Mouse (Mus musculus) forebrain, embryonic 15.5 days (tissue): Measurements from ENCODE around the gene Ssx2ip. TPM values are rescaled to one million over a fixed set of nuclear protein-coding genes. Genes with fewer than 3 reads are reported as not detected.
"Not testable (repeated sequence)": the region's sequence is repeated elsewhere in the genome, so short reads cannot be mapped to it uniquely, and the experiment has no call there.

Experiments
- ATAC-seq: fragments of 200-750 bp; cut with Nextera tagmentation; replicated peaks from 2 replicates; pipeline ENCODE4 v1.8.0; 2017; ENCODE audit warnings: mild to moderate bottlenecking, moderate TSS enrichment, moderate library complexity
- H3K27ac ChIP-seq: fragments of 300-500 bp; sonication (generic); replicated peaks from 2 replicates; pipeline ENCODE4 v1.5.1; 2015; ENCODE audit warnings: mild to moderate bottlenecking, inconsistent platforms
- H3K27me3 ChIP-seq: fragments of 300-500 bp; sonication (generic); 2 replicates; pipeline ENCODE4 v1.6.1; 2015; ENCODE audit warnings: inconsistent platforms
- H3K36me3 ChIP-seq: fragments of 300-500 bp; sonication (generic); 2 replicates; pipeline ENCODE4 v1.6.1; 2015; ENCODE audit warnings: mild to moderate bottlenecking, inconsistent platforms
- H3K4me1 ChIP-seq: fragments of 300-500 bp; sonication (generic); 2 replicates; pipeline ENCODE4 v1.6.1; 2015; ENCODE audit warnings: inconsistent platforms
- H3K4me2 ChIP-seq: fragments of 300-500 bp; sonication (generic); replicated peaks from 2 replicates; pipeline ENCODE4 v1.6.1; 2015; ENCODE audit warnings: mild to moderate bottlenecking, inconsistent platforms
- H3K4me3 ChIP-seq: fragments of 300-500 bp; sonication (generic); 2 replicates; pipeline ENCODE4 v1.5.1; 2015; ENCODE audit warnings: mild to moderate bottlenecking, inconsistent platforms
- H3K9ac ChIP-seq: fragments of 300-500 bp; sonication (generic); replicated peaks from 2 replicates; pipeline ENCODE4 v1.6.1; 2015; ENCODE audit warnings: mild to moderate bottlenecking, inconsistent platforms
- H3K9me3 ChIP-seq: fragments of 300-500 bp; sonication (generic); 2 replicates; pipeline ENCODE4 v1.6.1; 2016; ENCODE audit warnings: inconsistent platforms
- WGBS: fragments of 180-500 bp; shearing (Covaris S2); methylation state at CpG from one replicate; pipeline ENCODE4 v1.1.7; 2015; ENCODE audit warnings: mixed read lengths; 5-methylcytosine and 5-hydroxymethylcytosine counted together
- polyA plus RNA-seq: library from polyadenylated mRNA; unstranded; fragments of >200 nt; fragmentation: Nextera tagmentation; extraction: Ambion mirVana; gene quantifications from 2 replicates; pipeline ENCODE4 v1.2.1, GENCODE M21; 2015

Gene Ssx2ip
- polyA plus RNA-seq, 1 experiment from 2014 or later: 25.1 TPM

DNA sequence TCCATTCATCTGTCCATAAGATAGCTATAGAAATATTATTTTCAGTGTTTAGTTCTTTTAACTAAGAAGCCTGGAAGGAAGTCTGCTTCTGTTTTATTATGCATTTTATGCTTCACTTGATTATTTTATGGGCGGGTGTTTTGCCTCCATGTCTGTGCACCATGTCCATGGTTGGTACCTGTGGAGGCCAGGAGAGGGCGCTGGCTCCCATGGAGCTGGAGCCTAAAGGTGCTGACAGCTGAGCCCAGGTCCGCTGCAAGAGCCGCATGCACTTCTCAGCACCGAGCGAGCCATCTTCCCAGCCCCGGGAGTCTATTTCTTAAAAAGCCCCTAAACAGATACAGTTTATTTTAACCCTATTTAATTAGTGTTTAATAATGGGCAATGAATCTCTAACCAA, 19.3 kb downstream of the Ssx2ip start:
- Histone ChIP-seq H3K27me3 (no peaks in the 10 kb centered on the region), H3K9me3 (no peaks in the 10 kb centered on the region), H3K9ac (no peak overlapping the region), H3K36me3 (peaks cover 42% of the 10 kb centered on the region), H3K27ac (no peak overlapping the region), H3K4me3 (no peak overlapping the region), H3K4me2 (no peak overlapping the region), H3K4me1 (peaks cover 9% of the 10 kb centered on the region)
- ATAC-seq: no peak
- WGBS: 88% methylated on average over 7 of the region's 7 CpGs

DNA sequence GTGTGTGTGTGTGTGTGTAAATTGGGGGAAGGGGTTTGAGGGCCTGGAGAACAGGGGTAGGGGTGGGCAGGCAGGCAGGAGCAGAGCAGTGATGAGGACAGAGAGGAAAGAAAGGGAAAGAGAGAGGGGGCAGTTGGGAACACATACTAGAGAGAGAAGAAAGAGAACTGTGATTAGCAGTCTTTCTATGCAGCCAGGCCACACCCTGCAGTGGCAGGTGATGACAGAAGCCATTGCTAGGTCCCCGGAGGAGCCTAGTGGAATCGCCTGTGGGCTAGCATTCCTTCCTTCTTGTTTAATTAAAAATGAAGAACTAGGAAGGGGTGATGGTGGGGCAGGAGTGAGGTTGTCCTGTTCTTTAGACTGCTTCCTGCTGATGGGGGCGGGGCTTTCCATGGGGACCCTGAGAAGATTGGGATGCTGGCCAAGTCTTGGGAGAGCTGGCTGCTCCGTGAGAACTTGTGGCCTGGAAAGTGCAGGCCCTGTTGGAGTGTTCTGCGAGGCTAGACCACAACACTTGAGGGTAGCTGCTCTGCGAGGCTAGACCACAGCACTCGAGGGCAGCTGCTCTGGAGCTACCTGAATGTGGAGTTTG, 20.0 kb downstream of the Ssx2ip start:
- Histone ChIP-seq H3K4me2 (no peak overlapping the region), H3K27me3 (no peaks in the 10 kb centered on the region), H3K9me3 (no peaks in the 10 kb centered on the region), H3K36me3 (peaks cover 35% of the 10 kb centered on the region), H3K27ac (no peak overlapping the region; the same call in 1 of the 2 replicates), H3K4me3 (no peak overlapping the region), H3K9ac (no peak overlapping the region), H3K4me1 (peaks cover 8% of the 10 kb centered on the region)
- peak; percentile 35 for ATAC-seq
- 54% methylated on average over 7 of the region's 7 CpGs for WGBS

DNA sequence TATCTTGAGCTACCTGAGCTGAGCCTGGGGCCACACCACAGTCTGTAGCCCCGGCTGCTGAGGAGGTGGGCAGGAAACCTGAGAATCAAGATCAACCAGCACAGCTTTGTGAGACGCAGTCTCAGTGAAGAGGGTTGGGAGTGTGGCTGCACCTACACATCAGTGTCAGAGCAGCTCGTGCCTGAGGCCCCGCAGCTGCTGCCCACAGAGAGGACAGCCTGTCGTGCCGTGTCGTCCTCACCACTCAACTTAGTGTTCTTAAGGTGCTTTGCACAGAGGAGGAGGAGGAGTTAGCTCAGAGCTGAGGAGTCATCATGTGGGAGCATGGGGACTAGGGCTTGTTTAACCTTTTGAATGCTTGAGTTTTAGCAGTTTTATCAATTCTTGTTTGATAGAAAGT, 21.5 kb downstream of the Ssx2ip start:
- H3K27me3 ChIP-seq: no peaks in the 10 kb centered on the region
- H3K4me2 ChIP-seq: no peak overlapping the region
- H3K4me1 ChIP-seq: peaks cover 6% of the 10 kb centered on the region
- H3K9me3 ChIP-seq: no peaks in the 10 kb centered on the region
- no peak overlapping the region for H3K9ac ChIP-seq
- WGBS: 58% methylated on average over 7 of the region's 7 CpGs
- ATAC-seq: no peak
- no peak overlapping the region for H3K4me3 ChIP-seq
- H3K36me3 ChIP-seq: peaks cover 37% of the 10 kb centered on the region
- no peak overlapping the region for H3K27ac ChIP-seq

DNA sequence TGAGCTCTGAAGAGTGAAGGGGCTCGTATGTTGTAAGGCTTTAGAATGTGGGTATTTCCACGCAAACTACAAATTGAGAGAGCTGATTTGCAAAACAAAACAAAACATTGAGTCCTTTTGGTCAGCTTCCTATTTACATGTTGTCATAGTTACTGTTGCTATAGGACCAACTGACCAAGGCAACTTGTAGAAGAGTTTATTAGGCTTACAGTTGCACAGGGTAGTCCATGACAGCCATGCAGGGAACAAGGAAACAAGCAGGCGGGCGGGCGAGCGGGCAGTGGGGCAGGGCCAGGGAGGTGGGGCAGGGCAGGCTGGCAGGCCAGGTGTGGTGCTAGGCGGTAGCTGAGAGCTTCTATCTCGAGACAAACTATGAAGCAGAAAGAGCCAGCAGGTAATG, 22.0 kb downstream of the Ssx2ip start:
- Histone ChIP-seq H3K27ac (no peak overlapping the region), H3K4me2 (no peak overlapping the region), H3K36me3 (peaks cover 43% of the 10 kb centered on the region), H3K4me3 (no peak overlapping the region), H3K9ac (no peak overlapping the region), H3K4me1 (peaks cover 6% of the 10 kb centered on the region), H3K9me3 (no peaks in the 10 kb centered on the region), H3K27me3 (no peaks in the 10 kb centered on the region)
- ATAC-seq: peak; percentile 61; the same call in 1 of the 2 replicates
- 64% methylated on average over 8 of the region's 8 CpGs for WGBS

DNA sequence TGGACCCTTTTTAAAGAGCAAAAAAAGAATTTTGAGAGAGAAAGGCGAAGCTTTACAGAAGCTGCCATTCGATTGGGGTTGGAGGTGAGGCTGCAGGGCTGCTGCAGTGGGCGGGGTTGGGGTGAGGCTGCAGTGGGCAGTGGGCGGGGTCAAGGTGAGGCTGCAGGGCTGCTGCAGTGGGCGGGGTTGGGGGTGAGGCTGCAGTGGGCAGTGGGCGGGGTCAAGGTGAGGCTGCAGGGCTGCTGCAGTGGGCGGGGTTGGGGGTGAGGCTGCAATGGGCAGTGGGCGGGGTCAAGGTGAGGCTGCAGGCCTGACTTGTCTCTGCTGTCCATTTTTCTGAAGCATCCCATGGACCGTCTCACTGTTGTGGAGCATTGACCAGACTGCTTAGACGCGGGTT, 28.6 kb downstream of the Ssx2ip start:
- H3K36me3 ChIP-seq: peaks cover 51% of the 10 kb centered on the region
- H3K4me3 ChIP-seq, H3K9ac ChIP-seq, H3K4me2 ChIP-seq, H3K27ac ChIP-seq, H3K27me3 ChIP-seq, H3K9me3 ChIP-seq, ATAC-seq, H3K4me1 ChIP-seq: not testable (repeated sequence)
- 90% methylated on average over 11 of the region's 11 CpGs for WGBS

DNA sequence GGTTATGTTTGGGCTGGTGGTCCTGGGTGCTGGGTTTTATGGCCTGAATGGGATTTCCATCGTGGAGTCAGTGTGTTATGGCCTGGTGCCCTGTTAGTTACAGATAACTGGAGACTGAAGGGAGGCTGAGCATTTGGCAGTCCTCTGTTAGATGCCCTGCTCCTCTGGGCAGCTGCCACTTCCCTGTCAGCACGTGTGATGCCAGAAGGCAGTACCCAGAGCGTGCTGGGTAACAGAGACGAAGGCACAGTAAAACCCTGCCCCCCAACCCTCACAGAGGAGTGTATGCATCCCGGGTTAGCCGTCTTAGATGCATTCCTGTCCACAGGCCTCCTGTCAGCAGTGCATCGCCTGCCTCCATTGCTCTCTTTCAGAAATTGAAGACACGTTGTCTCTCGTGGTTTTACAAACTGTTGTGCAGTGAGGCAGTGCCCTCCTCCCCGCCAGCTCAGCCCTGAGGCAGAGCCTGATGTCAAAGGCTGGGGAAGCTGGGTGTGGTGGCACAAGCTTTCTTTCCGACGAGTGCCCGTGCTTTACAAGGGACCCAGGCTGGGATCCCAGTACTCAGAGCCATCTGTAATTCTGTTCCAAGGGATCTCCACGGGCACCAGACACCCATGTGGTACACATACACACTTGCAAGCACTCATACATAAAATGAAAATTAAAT, 29.4 kb downstream of the Ssx2ip start:
- Histone ChIP-seq H3K27ac (no peak overlapping the region), H3K4me1 (no peaks in the 10 kb centered on the region), H3K36me3 (peaks cover 51% of the 10 kb centered on the region), H3K27me3 (no peaks in the 10 kb centered on the region), H3K9me3 (no peaks in the 10 kb centered on the region), H3K4me3 (no peak overlapping the region), H3K9ac (no peak overlapping the region), H3K4me2 (no peak overlapping the region)
- WGBS: 84% methylated on average over 14 of the region's 14 CpGs
- ATAC-seq: no peak

DNA sequence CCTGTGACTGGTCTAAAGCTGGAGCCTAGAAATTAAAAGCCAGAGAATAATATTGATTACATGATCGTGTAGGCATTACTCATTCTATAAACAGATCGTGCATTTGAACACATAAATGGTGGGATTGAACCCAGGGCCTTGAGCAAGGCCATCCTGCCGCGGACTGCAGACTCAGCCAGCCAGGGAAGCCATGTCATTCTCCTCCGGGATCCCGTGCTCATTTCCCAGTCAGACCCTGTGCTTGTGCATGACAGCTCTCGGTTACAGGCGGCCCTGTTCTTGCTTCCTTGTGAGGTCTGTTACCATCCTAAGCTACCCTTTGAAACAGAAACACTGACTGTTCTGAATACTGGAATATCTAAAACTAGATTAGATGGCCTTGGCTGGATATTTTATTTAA, 30.2 kb downstream of the Ssx2ip start:
- no peak for ATAC-seq
- WGBS: 92% methylated on average over 8 of the region's 8 CpGs

DNA sequence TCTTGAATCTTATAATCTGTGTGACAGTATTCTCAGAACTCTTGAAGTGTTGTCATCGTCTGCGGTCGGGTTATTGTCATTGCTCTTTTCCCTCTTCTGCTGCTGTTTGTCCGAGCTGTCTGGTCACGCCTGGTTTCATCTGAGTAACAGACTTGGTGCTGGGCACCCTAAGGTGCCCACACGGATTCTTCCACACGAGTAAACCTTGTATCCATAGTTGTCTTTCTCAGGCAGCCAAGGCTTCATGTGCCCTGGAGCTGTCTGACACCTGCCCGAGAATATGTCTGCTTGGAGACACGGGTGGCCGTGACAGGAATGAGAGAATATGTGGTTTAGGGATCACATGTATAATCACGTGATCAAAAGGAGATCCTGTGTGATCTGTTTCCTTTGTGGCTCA, 31.1 kb downstream of the Ssx2ip start:
- 93% methylated on average over 11 of the region's 11 CpGs for WGBS
- peaks cover 50% of the 10 kb centered on the region for H3K36me3 ChIP-seq

More for the DNA sequence above, 30.2 kb downstream of the Ssx2ip start:
- Histone ChIP-seq H3K36me3 (peaks cover 52% of the 10 kb centered on the region), H3K4me3 (no peak overlapping the region), H3K9me3 (no peaks in the 10 kb centered on the region), H3K27ac (no peak overlapping the region), H3K27me3 (no peaks in the 10 kb centered on the region), H3K4me1 (no peaks in the 10 kb centered on the region), H3K4me2 (no peak overlapping the region), H3K9ac (no peak overlapping the region)

DNA sequence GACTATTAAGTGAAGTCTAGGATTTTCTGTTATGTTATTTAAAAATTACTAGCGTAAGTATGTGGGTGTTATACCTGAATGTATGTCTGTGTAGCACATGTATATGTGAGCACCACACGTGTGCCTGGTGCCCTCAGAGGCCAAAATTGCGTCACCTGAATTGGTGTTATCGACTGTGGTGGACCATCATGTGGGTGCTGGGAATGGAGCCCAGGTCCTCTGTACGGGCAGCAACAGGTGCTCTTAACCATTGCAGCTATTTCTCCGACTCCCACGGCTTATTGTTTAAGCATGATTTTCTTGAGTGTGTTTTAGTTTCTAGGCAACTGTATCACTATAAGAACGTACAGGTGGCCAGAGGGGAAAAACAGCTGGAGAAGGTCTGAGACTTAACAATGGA, 31.7 kb downstream of the Ssx2ip start:
- ATAC-seq: no peak
- Histone ChIP-seq H3K4me2 (no peak overlapping the region), H3K36me3 (peaks cover 50% of the 10 kb centered on the region), H3K27me3 (no peaks in the 10 kb centered on the region), H3K9me3 (no peaks in the 10 kb centered on the region), H3K27ac (no peak overlapping the region), H3K4me1 (no peaks in the 10 kb centered on the region), H3K9ac (no peak overlapping the region), H3K4me3 (no peak overlapping the region)
- WGBS: 95% methylated on average over 8 of the region's 8 CpGs

More for the DNA sequence above, 31.1 kb downstream of the Ssx2ip start:
- H3K4me3 ChIP-seq: no peak overlapping the region
- no peaks in the 10 kb centered on the region for H3K4me1 ChIP-seq
- ATAC-seq: no peak
- no peaks in the 10 kb centered on the region for H3K27me3 ChIP-seq
- H3K27ac ChIP-seq: no peak overlapping the region
- H3K4me2 ChIP-seq: no peak overlapping the region
- no peak overlapping the region for H3K9ac ChIP-seq
- no peaks in the 10 kb centered on the region for H3K9me3 ChIP-seq

DNA sequence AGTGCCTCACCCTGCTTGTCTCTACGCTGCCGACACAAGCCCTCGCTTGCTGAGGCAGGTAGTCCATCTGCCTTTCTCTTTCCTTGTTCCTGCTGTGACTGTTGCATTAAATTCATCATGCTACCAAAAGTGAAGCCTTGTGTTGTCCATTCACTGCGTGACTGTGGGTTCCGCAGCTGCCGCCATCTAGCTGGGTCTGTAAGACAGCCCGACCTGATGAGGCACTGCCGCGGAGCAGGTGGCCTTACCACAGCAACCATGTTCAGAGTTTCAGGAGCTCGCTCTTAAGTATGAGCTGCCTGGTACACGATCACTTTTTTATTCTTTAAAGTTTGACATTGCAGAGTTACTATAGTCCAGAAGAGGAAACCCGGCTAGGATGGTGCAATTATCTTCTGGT, 35.6 kb downstream of the Ssx2ip start:
- Histone ChIP-seq H3K9ac (no peak overlapping the region), H3K4me3 (no peak overlapping the region), H3K27ac (no peak overlapping the region), H3K4me1 (no peaks in the 10 kb centered on the region), H3K9me3 (no peaks in the 10 kb centered on the region), H3K4me2 (no peak overlapping the region), H3K36me3 (peaks cover 33% of the 10 kb centered on the region), H3K27me3 (no peaks in the 10 kb centered on the region)
- ATAC-seq: no peak
- 93% methylated on average over 12 of the region's 12 CpGs for WGBS

DNA sequence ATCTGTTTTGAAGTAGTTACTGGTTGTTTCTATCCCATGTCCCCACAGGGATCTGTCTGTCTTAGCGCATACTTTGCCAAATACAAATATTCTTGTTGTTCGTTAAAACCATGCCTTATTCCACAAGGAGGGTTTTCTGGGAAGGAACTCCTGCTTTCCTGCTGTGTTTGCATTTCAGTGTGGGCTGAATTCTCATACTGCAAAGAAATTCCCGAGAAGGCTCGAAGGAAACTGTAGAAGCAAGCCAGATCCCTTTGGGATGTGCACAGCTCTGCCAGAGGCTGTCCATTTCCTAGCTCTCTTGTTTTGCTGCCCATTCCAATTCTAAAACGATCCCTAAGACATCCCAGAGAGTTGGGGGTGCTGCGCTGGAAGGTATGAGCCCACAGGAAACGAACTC, 36.0 kb downstream of the Ssx2ip start:
- peaks cover 33% of the 10 kb centered on the region for H3K36me3 ChIP-seq
- WGBS: 86% methylated on average over 7 of the region's 7 CpGs
- no peaks in the 10 kb centered on the region for H3K27me3 ChIP-seq
- H3K4me3 ChIP-seq: no peak overlapping the region
- H3K27ac ChIP-seq: no peak overlapping the region
- no peak overlapping the region for H3K4me2 ChIP-seq
- H3K9ac ChIP-seq: no peak overlapping the region
- H3K9me3 ChIP-seq: no peaks in the 10 kb centered on the region
- ATAC-seq: no peak
- no peaks in the 10 kb centered on the region for H3K4me1 ChIP-seq

DNA sequence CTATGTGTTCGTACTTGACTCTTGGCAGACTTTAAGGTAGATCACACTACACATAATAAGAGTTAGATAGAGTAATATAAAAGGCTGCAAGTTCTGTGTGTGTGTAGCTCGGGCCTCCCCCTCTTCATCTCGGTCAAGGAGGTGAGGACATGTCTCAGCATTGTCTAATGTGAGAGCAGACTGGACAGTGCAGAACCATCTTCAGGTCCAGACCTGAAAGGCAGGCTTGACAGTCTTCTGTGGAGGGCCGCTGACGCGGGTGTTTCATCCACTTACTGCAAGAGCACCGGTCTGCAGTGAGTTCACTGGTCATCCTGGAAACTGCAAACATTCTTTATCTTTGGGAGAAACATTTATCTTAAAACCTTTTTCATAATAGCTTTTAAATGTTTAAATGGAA, 38.0 kb downstream of the Ssx2ip start:
- no peak for ATAC-seq
- no peaks in the 10 kb centered on the region for H3K9me3 ChIP-seq
- 95% methylated on average over 7 of the region's 7 CpGs for WGBS
- H3K4me3 ChIP-seq: no peak overlapping the region
- no peak overlapping the region for H3K27ac ChIP-seq
- H3K36me3 ChIP-seq: peaks cover 20% of the 10 kb centered on the region
- no peaks in the 10 kb centered on the region for H3K4me1 ChIP-seq
- no peaks in the 10 kb centered on the region for H3K27me3 ChIP-seq
- no peak overlapping the region for H3K9ac ChIP-seq
- no peak overlapping the region for H3K4me2 ChIP-seq

DNA sequence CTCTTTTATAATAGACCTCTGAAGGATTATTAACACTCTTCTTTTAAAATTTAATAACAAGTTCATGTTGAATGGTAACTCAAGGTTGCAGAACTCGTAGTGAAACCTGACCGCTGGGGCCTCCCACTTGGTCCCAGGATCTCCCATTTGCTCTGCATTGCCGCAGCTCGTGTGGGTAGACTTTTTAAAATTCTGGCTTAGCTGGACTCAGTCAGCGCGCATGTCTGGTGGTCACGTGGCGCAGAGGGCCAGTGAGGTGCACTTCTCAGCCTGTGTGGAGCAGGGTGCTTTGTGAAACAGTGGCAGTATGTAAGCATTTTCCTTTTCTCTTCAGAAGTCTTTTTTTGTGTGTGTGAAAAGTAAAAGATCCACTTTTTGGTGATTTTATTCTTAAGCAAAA, 38.5 kb downstream of the Ssx2ip start:
- H3K27ac ChIP-seq: no peak overlapping the region
- no peak overlapping the region for H3K4me3 ChIP-seq
- H3K36me3 ChIP-seq: peaks cover 17% of the 10 kb centered on the region
- no peaks in the 10 kb centered on the region for H3K9me3 ChIP-seq
- no peaks in the 10 kb centered on the region for H3K4me1 ChIP-seq
- no peak overlapping the region for H3K9ac ChIP-seq
- ATAC-seq: no peak
- H3K27me3 ChIP-seq: no peaks in the 10 kb centered on the region
- WGBS: 86% methylated on average over 8 of the region's 8 CpGs
- H3K4me2 ChIP-seq: no peak overlapping the region
